Mouse (Mus musculus): ENCODE data around the gene Ttc39b.

Ttc39b gene

DNA sequence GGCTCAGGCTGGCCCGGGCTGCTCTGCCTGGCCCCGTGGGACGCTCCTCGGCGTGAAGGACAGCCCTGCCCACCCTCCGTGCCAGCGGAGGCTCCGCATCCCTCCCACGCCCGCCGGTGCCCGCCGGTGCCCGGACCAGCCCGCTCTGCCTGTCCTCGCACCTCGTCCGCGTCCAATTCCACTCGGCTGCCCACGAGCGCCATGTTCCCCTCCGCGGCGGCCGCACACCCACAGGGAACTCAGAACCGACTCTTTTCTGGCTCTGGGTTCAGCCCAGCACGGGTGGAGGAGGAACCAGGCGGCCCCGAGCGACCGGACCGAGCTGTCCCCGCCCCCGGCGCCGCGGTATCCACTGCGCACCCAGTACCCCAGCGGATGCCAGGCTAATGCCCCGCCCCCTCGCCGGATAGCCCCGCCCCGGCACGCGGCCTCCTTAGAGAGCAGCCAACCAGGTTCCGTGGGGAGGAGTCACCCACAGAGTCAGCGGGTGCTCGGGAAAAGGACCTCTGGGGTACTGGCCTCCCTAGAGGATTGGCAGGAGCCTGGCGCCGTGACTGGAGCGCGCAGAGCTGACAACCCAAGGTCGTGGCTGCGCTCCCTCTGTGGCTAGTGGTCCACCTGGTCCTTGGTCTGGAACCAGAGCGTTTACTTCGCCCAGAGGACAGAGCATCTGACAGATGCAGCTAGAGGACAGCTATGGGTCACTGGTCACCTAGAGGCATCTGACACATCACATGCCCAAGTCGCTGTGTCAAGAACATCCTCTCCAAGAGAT is at the start of gene Ttc39b:
TSS of gene Ttc39b (minus strand) at position 346 of the 775 bp plus-strand sequence.
- peak; percentile 93 to 95 for DNase-seq (ENCODE audit: low spot score in 2 of 2)

DNA sequence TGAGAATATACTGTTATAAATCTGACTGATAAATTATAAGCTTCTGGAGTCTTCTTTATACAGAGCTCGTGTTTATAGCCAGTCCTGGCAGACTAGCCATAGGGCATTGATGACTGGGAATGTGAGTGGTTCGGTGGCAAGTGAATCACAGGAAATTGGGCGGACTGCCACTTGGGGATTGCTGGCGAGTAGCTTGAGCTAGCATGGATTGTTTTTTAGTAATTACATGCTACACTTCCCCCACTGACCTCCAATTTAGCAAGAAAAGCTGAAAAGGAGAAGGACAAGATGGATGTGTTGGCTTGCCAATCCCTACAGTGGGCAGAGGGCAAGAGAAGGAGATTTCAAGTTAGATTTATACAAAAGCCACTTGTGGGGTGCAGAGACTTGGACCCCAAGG is 49.3 kb upstream of the Ttc39b start:
- DNase-seq (ENCODE audit: low spot score in 2 of 2), result no peak

DNA sequence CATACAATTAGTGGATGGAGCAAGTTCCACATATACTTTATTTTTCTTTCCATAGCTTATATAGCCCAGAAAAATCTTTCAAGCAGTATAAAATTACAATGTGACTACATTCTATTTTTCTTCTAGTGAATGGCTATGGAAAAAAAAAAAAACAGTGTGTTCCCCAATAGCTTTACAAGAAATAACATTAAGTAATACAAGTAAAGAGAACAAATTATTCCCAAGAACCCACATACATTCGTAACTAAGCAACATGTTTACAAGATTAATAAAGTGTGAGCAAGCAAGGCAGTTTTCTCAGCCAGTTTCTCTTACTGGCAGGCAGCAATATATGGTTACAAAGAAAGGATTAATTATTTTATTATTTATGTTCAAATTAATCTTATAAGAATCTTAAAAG is 33.7 kb upstream of the Ttc39b start:
- DNase-seq (ENCODE audit: low spot score in 2 of 2), result no peak

DNA sequence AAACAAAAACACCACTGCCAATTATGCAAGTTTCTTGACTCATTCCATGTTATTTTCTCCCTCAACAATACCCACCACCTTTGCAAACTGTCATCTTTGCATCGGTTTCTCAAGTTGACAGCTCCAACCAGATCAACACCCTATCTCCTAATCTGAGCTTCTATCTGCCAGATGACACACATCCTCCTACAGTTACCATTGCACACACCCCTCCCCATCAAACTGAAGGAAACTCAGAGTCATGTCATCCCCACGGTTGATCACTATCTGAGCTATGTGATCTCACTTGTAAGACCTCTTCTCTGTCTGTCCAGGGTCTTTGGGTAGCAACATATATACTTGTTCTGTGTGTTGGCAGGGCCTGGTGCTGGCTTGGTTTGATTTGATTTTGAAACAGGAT is 30.7 kb upstream of the Ttc39b start:
- no peak for DNase-seq (ENCODE audit: low spot score in 2 of 2)

DNA sequence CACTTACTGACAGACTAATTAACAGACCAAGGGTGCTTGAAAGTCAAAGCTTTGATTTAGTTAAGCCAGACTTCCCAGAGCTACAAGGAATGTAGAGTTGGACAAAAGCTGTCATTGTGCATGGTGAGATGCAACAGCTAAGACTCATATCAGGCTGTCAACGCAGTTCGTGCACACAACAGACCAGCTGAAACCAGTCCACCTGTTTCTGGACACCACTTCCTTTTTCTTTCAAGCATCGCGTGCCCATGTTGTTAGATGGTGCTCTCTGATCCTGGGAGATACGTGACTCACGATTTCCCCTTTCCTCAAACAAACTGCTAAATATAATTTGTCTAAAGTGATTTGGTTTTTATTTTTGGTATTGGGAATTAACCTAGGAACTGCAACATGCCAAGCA is 29.9 kb upstream of the Ttc39b start:
- no peak for DNase-seq (ENCODE audit: low spot score in 2 of 2)

DNA sequence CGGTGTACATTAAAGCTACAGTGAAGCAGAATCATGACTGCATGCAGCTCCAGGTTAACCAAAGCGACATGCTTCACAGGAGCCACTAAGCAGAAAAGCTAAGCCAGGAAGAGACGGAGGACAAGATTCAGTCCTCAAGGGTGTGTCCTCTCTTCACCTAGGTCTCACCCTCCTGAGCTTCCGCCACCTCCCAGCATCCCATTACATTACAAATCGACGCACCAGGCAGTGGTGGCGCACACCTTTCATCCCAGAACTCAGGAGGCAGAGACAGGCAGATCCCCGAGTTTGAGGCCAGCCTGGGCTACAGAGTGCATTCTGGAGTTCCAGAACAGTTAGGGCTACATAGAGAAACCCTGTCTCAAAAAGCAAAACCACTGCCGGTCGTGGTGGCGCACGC is 29.2 kb upstream of the Ttc39b start:
- DNase-seq (ENCODE audit: low spot score in 2 of 2), result no peak

DNA sequence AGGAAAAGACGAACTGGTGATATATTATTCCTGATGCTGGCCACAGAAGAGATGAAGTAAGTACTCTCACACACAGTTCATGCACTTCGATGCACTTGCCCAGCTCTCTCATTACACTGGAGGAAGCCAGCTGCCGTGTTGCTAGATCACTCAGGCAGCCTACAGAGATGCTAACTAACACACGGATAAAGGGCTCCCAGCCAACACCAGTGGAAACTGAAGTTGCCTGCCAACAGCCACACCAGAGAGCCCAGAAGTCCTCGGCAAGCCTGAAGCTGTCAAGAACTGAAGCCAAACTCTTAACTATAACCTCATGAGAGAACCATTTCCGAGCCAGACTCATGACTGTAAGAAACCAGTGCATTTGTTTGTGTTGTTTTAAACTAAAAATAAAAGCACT is 26.7 kb upstream of the Ttc39b start:
- peak; percentile 38 to 50 for DNase-seq (ENCODE audit: low spot score in 2 of 2)

DNA sequence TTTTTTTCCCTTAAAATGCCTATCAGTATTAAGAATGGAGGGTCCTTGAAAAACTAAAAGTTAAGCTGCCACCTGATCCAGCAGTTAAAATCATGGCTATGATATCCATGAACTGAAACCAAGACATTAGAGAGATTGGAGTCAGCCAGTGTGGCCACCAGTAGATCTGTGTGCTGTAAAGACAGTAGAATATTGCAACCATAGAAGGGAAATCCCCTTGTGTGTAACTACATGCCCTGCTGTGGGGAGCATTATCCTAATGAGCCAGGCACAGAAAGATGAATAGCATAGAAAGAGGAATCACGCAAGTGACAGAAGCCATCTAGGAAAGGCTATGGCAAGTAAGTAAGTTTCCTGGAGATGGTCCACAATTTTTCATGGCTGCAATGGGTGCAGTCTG is 24.9 kb upstream of the Ttc39b start:
- DNase-seq (ENCODE audit: low spot score in 2 of 2), result no peak

DNA sequence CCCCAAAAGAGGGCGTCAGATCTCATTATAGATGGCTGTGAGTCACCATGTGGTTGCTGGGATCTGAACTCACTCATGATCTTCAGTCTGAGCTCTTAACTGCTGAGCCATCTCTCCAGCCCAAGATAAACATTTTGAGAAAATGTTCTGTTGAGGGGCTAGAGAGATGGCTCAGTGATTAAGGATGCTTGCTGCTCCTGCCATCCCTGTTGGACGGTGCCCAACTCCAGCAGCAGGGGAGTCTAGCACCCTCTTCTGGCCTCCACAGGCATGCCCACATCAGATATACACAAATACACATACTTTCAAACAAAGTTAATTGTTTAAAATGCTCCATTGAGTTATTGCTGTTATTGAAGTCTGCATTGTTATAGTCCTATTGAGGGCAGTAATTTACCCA is 19.8 kb upstream of the Ttc39b start:
- DNase-seq (ENCODE audit: low spot score in 2 of 2), result no peak

DNA sequence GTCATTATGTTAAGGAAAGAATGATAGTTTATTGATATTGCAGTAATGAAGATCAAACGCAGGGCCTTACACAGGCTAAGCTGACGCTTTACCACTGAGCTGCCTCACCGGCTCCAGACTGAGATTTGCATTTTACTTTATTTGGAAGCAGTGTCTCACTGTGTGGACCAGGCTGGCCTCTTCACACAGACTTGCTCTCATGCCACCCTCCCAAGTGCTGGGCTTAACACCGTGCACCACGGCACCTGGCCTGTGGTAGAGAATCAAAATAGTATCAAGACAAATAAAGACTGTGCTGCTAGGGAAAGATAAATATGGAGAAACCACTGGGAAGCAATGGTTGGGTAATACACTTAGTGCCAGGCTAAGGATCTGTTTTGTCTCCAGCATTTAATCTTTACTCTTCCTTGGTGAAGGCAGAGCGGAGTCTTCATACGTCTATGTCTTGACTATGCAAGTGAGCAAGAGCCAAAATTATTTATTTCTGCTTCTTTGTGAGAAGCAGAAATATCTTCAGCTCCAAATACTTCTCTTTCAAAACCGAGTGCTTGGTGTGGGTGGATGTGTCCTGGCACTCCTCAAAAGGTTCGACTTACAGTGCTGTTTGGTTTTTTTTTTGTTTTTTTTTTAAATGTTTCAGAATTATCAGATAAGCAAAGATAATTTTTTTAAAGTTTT is 19.2 kb upstream of the Ttc39b start:
- DNase-seq (ENCODE audit: low spot score in 2 of 2), result no peak

DNA sequence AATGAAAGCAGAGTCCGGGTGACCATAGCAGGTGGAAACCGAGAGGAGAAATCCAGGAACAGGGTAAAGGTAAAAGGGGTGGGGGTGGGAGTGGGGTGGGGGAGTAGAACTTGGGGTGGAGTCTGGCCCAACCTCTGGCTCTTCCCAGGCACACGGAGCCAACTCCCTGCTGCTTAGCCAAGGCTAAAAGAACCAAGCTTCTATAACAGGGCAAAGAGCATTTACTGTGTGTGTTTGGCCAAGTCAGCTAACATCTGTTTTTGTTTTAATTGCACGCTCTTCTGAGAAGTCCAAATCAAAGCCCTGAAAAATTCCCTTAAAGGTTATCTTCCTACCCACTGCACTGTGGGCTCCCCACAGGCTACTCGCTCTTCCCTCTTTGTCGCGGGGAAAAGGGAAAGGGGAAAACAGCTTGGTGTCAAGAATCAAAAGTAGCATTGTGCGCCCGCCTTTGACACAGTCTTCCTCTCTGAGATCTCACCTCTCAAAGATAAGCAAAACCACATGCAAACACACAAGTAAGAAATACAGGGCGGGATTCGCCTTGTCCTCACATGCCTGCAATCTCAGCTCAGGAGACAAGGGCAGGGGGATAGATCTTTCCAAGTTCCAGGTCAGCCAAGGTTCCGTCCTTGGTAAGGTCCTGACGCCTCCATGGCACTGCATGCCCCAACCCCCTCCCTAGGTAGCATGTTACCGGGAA is 18.4 kb upstream of the Ttc39b start:
- DNase-seq (ENCODE audit: low spot score in 2 of 2), result no peak

DNA sequence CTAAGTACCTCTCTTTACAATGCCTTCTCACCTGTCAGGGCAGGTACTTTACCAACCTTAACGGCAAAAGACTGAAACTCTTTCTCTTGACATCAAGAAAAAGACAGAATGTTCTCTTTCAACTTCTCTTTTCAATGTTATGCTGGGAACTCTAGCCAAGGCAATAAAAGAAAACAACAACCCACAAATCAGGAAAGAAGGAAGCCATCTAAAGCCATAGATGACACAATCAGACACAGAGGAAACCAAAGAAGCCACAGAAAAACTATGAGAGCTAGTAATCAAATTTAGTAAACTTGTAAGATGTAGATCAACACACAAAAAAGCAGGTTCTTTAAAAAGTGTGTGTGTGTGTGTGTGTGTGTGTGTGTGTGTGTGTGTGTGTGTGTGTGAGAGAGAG is 15.3 kb upstream of the Ttc39b start:
- no peak for DNase-seq (ENCODE audit: low spot score in 2 of 2)

DNA sequence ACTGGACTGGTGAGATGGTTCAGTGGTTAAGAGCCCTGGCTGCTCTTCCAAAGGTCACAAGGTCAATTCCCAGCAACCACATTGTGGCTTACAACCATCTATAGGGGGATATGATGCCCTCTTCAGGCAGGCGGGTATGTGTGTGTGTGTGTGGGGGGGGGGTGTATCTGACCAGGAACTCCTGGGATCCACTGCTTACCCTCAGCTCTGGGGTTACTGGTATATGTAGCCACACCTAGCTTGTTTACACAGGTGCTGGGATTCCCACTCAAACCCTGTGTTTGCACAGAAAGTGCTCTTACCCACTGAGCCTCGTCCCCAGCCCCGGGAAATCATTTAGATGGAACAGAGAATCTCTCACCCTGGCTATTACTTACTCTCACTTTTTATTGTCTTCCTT is 13.7 kb upstream of the Ttc39b start:
- no peak for DNase-seq (ENCODE audit: low spot score in 2 of 2)

DNA sequence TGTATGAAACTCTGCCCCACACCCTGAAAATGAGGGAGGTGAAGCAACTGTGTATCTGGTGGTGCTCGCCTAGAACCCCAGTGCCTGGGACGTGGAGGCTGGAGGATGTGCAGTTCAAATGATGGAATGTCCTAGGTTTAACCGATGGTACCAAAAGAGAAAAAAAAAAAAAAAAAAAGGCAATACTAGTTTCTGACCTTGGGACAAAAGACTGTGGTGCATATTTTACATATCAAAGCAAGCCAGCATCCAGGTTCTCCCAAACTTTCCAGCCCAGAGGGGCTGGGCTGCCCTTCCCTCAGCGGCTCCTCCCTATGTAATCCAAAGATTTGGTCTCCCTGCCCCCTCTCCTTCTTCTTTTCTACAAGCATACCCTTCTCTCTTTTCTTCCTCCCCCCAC is 6.3 kb upstream of the Ttc39b start:
- no peak for DNase-seq (ENCODE audit: low spot score in 2 of 2)

DNA sequence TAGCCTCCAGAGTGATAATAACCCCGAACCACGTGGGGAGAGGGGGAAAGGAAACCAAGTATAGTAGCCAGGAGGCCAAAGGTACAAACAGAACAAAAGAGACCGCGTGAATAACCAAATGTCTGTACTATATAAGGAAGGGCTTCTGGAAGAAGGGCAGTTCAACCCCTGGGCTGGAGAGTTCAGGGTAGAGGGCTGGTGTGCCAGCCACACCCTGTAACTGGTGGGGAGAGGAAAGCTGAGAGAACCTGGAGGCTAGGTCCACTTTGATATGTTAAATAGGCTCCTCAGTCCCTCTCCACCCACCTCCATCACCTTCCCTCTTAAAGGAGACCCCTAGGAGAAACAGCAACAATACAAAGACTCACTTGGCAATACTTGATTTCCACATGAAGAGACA is 5.6 kb upstream of the Ttc39b start:
- DNase-seq (ENCODE audit: low spot score in 2 of 2), result no peak

DNA sequence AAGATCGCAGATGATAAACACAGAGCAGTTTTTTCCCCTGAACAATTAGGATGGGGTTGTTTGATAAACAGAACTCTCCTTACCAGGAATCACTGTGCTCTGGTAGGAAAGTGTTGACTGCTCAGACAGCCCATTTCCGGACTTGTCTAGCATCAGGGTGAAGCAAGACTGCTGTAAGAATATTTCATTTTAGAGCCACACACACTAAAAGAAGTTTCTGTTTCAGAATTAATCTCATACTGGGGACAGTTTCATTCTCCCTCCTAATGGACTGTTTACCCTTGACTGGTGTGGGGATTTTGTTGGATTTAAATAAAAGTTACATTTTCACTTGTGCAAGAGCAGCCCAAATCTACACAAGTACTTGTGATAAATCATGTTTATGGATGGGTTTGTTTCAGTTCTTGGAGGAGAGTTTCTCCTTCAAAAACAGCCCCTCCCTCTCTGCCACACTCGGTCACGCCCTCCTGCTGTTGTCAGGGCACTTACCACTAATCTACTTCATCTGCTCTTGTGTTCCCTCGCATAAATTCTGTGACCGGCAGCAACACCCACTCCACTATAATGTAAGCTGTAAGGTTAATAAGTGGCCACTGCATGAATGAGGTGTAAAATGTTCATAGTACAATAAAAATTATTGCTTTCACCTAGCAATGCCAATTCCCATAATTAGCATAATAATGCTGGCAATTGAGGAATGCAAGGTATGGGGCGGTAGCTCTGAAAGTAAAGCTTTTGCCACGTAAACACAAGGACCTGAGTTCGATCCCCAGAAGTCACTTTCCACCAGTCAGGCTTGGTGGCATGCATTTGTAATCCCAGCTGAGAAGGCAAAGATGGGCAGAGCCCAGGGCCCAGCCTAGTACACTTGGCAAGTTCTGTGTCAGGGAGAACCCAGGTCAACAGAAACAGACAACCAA is 4.2 kb upstream of the Ttc39b start:
- no peak for DNase-seq (ENCODE audit: low spot score in 2 of 2)

DNA sequence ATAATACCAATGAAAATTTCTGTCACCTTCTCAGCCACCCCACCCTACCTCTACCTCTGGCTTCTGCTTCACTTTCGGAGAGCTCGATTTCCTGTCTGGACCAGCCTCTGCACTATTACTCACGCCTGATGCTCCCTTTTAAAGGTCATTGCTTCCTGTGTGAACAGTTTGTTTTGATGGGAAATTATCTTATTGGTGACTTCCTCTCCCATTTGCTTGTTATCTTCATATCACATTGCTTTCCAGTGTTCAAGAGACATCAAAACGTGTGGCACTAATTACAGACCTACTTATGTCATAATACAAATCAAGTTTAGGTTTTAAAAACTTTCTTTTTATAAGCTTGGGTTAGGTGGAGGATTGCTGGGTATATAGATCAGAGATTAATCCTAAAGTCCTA is 3.5 kb upstream of the Ttc39b start:
- DNase-seq (ENCODE audit: low spot score in 2 of 2), result no peak

DNA sequence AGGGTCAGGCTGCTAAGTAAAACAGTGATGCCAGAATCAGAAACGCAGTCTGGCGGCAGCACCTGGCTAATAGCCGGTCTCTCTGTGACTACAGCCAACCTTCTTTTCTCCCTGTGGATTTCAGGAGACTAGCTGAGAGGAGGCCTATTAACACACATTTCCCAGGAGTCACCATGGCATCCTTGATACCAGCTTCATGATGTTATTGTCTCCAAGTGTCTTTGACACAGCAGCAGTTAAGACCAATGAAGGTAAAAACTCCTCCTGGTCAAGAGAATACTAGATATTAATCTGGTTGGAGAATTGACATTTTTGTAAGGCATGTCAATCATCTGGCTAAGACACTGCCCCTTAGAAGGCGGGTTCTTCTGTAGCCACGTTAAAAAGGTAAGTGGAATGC is 1.3 kb upstream of the Ttc39b start:
- DNase-seq (ENCODE audit: low spot score in 2 of 2), result no peak

DNA sequence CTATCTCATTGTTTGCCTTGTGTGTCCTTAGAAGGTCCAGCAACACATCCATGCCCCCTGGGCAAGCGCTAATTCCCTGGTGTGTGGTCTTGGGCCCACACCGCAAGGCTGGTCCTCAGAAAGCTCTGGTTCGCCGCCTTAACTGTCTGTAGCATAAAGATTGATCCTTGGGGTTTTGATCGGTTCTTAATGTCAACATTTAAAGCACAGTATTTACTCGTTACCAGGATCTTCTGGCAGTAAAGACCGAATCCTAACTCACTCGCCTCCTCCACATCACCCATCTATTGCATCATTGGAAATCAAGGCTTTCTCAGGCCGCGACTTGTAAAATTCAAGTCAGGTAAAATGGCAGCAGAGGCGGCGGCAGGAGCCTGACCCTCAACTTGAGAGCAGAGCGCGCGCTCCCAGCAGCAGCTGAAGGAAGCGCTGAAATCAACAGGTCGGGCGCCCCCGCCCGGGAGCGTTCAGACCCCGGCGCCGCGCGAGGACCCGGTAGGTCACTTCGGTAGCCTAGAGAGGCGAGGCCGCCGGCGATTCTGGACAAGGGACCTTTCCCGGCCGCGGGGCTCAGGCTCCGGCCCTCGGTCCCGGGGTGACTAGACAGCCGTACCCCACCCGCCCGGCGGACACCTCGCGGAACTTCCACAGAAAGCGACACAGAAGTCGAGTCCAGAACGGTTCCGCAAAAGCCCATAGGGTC is 703 bp downstream of the Ttc39b start:
- peak; percentile 47 to 52 for DNase-seq (ENCODE audit: low spot score in 2 of 2)

DNA sequence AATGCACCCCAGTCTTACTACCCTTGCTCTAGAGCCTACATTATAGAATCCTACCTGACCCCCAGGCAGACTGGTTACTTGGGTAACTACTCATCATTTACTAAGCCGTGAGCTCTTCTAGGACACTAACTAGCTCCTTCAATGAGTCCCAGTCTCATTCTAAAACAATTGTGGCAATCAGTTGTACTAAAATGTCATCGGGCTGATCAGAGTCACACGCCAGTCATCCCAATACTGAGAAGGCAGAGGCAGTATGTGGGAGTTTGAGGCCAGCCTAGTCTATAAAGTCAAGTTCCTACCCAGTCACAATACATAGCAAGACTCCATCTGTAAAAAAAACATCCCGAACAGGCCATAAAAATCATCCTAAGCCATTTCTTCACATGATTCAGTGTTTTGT is 4.3 kb downstream of the Ttc39b start:
- no peak for DNase-seq (ENCODE audit: low spot score in 2 of 2)

DNA sequence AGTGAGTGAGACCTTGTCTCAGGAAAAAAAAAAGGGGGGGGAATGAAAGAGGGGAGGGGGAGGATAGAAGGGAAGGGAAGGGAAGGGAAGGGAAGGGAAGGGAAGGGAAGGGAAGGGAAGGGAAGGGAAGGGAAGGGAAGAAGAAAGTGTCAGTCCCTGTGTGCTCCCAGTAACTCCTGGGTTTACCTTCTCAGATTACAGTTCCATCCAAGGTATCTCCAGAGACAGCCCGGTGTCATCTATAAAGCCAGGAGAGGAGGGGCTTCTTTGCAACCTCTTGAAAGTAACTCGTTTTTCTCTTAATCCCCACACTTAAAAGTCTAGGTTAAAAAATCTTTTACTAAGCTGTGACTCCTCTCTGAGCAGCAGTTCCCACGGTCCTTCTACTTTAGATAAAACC is 5.3 kb downstream of the Ttc39b start:
- no peak for DNase-seq (ENCODE audit: low spot score in 2 of 2)
